Mouse (Mus musculus): ENCODE data around the gene Ap1b1. TPM values are rescaled to one million over a fixed set of nuclear protein-coding genes. Genes with fewer than 3 reads are reported as not detected.
A peak's percentile ranks its signal among the peaks of the same experiment; 100 is the strongest.

Gene Ap1b1
- total RNA-seq, 2 experiments from 2014 or later = 59.6 to 59.7 TPM

GRCm38 (mm10) chr11:4984249-4984648 is 2.4 kb upstream of the Ap1b1 start:
- DNase-seq = peak in 1 of 2 experiments; percentile 43

GRCm38 (mm10) chr11:4984799-4985198 is 1.8 kb upstream of the Ap1b1 start:
- no peak for DNase-seq

DNA sequence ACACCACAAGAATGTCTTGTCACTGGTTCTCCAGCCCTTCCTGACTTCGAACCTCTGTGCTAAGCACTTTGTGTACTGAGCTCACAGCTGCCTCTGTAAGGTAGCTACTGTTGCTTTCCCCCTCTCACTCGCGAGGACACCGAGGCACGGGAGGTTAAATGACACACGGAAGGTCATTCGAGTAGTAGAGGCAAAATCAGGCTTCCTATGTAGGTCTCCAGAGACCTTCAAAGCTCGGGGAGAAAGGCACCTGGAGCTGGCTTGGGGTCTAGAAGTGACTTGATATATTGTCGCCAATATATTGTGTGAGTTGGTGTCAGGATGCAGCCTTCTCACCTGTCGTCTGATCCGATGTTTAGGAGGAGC is 846 bp downstream of the Ap1b1 start:
- DNase-seq = no peak

GRCm38 (mm10) chr11:4989187-4989586 is 2.6 kb downstream of the Ap1b1 start:
- DNase-seq = no peak

DNA sequence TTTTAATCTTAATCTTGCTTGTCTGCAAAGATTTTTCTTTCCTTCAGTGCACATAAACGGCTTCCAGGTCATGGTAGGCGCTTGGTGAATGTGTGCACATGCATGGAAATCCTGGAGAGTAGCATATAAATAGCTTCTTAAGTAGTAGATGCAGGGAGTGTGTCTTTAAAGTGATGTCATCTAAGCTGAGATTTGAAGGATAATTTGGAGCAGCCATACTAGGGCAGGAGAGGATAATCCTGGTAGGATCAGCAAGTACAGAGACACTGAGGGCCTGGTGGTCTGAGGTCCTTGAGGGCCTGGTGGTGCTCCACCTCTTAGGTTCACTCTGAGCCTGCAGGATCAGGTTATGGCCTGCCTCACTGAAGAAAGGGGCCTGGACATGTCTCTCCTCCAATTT is 5.8 kb downstream of the Ap1b1 start:
- DNase-seq = no peak

GRCm38 (mm10) chr11:4995676-4996075 is 9.1 kb downstream of the Ap1b1 start:
- DNase-seq = no peak

DNA sequence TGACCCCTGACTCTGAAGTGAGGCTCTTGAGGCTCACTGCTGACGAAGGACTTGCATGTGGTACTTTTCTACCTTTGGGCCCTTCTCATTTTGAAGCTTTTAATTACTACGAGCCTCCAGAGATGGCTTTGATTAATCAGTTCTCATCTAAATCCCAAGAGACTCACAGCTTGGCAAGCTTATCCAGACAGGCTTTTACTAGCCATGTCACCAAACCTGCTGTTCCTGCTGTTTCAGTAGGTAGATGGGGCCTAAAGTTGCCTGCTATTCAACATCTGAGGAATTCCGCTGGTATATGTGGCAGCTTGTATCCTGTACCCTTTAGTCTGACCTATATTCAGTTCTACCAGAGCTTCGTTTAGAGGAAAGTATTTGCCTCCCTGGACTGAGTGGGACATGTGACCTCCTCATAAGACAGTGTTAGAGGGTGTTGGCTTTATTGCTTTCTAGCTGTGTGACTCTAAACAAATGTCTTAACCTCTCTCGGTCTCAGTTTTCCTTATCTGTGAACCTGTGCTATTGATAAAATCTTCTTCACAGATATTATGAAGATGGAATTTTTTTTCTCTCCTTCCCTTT is 10.1 kb downstream of the Ap1b1 start:
- no peak for DNase-seq

DNA sequence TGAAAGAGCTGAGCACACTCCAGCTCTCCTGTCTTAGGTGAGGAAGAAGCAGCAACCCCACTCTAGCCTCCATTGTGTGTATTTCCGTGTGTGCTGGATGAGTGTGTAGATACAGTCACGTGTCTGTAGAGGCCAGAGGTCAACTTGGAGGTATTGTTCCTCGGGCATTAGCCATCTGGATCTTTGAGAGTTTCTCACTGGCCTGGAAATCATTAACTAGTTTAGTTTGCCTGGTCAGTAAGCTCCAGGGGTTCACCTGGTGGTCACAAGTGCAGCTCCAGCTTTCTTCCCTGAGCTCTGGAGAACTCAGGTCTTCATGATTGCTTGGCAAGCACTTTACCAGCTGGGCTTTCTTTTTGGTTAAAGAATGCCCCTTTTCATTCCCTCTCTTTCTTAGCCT is 11.7 kb downstream of the Ap1b1 start:
- DNase-seq = no peak

GRCm38 (mm10) chr11:4998762-4999161 is 12.1 kb downstream of the Ap1b1 start:
- no peak for DNase-seq

DNA sequence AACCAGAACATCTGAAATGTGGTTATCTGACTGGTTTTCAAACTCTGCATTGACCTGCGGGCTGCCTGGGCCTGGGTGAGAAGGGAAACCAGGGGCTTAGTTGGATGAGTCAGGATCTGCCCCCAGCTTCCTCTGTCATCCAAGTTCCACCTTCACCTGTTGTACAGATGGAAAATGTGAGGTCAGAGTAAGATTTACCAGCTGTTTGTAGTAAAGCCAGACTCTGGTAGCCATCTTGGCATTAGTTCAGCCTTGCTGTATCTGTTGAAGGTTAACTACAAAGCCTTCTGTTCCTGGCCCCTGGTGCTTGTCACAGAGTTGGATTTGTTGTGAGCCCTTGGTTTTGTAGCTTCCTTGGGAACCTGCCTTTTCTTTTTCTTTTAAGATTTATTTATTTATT is 13.6 kb downstream of the Ap1b1 start:
- no peak for DNase-seq

DNA sequence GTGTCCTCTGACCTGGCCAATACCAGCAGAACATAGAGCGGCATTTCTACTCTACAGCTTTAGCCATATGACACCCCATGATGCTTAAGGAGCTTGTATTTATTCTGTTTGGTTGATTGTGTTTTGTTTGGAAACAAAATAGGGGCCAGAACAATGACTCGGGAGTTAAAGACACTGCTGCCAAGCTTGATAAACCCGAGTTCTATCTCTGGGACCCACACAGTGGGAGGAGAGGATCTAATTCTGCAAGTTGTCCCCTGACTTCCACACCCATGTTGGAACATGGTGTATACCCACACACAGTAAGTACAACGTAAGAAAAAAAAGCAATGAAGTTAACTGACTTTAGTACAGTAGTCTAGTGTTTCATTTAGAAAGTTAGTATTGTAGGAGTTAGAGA is 16.2 kb downstream of the Ap1b1 start:
- DNase-seq = no peak

- no peak for DNase-seq
Measured at GRCm38 (mm10) chr11:5005528-5005927, 18.9 kb downstream of the Ap1b1 start.

DNA sequence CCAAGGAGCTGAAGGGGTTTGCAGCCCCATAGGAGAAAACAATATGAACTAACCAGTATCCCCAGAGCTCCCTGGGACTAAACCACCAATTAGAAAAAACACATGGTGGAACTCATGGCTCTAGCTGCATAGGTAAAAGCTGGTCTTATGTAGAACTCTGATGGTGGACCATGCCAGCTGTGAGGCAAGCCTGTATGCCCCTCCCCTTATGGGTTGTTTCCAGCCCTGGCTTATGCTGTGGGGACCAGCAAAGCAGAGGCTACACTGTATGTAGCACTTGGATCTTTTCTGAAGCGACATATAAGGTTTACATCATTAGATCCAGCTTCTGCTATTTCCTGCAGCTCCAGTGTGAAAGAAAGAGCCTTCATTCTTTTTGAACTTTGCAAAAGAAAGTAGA is 20.6 kb downstream of the Ap1b1 start:
- no peak for DNase-seq

- DNase-seq = no peak
Measured at GRCm38 (mm10) chr11:5008867-5009266, 22.2 kb downstream of the Ap1b1 start.

DNA sequence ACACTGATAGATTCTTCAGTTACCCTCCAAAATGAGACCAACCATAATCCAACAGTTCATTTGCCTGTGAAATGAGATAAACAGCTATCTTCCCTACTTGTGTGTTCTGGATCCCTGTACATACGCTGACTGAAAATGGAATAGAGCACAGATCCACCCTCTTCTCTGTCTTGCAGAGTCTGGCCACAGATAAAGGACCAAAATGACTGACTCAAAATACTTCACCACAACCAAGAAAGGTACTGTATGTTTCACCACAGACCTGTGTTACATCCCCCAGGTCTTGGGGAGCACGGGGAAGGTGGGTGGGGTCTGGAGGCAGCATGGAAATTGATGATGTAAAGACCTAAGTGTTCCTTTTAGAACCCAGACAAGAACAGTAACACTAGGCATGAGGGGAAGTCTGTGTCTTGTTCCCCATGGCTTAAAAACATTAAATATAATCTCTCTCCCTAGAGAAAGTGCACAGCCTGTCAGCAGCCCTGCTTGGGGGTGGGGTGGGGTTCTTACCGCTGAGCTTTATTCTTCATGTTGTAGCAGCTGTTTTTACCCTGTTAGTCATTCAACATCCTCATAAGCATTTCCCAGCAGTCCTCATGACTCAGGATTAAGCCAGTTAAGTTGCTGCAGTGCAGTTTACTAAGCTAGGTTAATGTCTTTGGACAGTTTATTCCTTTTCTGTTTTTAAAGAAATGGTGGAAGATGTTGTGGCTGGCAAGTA is 22.9 kb downstream of the Ap1b1 start:
- no peak for DNase-seq

DNA sequence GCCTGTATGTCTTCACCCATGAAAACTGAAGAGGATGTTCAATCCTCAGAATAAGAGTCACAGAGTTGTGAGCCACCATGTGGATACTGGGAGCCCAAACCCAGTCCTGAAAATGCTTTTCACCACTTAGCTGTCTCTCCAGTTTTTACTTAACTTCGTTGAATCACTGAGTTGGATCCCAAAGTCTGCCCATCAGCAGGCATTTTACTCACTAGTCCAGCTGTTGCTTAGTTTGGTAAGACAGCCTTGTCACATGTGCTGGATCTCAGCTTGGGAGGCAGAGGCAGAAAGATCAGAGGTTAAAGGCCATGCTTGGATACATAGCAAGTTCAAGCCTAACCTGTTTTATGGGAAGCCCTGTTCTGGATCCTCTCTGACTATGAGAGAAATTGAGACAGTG is 23.6 kb downstream of the Ap1b1 start:
- DNase-seq = no peak

DNA sequence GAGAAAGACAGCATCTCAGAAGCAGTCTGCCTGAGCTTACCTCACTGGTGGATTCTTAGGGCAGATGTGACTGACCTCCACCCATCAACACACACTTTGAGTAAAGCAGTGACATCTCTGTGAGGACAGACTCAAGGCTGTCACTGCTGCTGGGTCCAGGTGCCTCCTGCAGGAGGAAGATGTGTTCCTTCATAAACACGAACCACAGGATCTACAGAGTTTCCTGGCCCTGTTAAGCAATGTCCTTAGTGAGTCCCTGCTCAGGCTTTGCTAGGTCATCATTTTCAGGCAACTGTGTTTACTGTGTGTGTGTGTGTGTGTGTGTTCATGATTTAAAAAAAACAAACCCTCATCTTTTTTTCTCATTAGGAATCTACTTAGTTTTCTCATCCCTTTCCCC is 24.9 kb downstream of the Ap1b1 start:
- DNase-seq = no peak

DNA sequence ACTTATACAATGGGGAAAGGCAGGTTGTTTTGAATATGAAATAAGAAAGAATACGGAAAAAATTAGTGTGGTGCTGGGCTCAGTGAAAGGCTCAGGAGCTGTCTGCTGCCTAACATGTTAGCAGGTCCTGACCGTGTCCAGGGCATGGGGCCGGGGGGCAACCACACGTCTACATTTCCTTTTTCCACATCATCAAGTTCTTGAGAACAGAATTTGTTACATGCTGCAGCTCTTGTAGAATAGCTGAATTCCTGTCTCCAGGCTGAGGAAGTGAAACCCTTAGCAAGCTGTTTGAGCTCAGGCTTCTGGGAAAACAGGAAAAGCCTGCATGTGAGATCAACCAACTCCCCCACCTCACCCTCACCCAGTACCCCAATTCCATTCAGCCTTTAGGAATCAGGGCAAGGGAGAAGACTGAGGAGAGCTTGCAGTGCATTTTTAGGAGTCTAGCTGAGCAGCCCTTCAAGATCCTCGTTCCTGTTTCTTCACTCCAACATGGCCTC is 25.6 kb downstream of the Ap1b1 start:
- no peak for DNase-seq

DNA sequence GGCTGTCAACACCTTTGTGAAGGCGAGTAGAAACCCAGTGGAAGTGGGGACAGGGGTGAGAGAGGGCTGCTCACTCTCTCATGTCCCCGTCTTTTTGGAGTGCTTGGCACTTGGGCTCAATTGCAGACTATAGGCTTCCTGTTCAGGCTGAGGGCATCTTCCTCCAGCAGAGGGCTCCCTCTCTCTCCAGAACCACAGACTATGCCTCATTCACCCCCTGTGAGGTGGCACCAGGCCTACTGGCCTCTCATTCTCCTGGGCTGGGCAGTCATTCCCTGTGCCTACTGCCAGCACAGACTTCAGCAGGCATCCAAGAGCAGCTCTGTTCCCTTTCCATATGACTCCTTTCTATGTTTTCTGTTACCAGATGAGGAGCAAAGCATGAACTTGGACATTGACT is 29.1 kb downstream of the Ap1b1 start:
- peak; percentile 79 to 87 for DNase-seq

- DNase-seq = no peak
Measured at GRCm38 (mm10) chr11:5016286-5016685, 29.7 kb downstream of the Ap1b1 start.

- DNase-seq = peak; percentile 32 to 38
Measured at GRCm38 (mm10) chr11:5017506-5017905, 30.9 kb downstream of the Ap1b1 start.

GRCm38 (mm10) chr11:5025108-5025507 is 38.5 kb downstream of the Ap1b1 start:
- no peak for DNase-seq

GRCm38 (mm10) chr11:5028228-5028627 is 41.6 kb downstream of the Ap1b1 start:
- no peak for DNase-seq

- DNase-seq = no peak
Measured at GRCm38 (mm10) chr11:5032706-5033105, 46.1 kb downstream of the Ap1b1 start.

Data from adrenal gland, postnatal 36 days (tissue).